Mouse (Mus musculus) testis, postnatal 14 days (tissue): ENCODE measurements around the gene Gpr50.
A peak's percentile ranks its signal among the peaks of the same experiment; 100 is the strongest.

Experiments
- DNase-seq: peaks from one replicate; pipeline ENCODE4 v3.0.0; 2021; ENCODE audit warnings: low spot score

The Gpr50 gene

DNA sequence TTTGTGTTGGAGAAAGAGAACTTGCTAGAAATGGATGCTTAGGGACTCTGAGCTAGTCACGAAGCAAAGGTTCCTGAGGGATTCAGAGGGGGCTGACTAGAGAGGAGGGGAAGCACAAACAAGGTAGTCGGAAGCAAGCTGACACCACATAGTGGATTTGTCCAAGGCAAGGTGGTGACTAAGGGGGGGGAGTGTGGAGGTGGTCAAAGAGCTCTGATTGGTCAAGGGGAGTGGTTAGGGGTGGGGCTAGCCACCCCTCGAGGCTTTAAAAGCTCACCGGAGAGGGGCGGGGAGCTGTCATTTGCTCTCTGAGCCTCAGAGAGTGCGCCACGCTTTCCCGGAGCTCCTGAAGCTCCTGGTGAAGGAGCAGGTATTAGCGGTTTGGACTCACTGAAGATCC lies at the start of gene Gpr50:
Gene Gpr50 (plus strand): TSS at position 294 of the 400 bp plus-strand sequence.
- peak; percentile 11 for DNase-seq

DNA sequence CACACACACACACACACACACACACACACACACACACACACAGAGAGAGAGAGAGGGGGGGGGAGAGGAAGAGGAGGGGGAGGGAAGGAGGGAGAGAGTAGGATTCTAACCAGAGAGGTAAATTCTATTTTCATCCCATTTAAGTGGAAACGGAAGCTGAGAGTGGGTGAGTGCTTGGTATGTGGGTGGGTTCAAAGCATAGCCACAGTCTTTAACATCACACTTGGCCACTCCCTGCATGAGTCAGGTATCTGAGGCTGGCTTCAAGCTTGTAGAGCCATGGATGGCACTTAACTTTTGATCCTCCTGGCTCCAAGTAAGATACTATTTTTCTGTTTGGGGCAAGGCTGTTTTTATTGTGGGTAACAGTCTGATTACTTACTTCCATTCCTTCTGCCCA lies 41.2 kb upstream of the Gpr50 start:
- DNase-seq = no peak

DNA sequence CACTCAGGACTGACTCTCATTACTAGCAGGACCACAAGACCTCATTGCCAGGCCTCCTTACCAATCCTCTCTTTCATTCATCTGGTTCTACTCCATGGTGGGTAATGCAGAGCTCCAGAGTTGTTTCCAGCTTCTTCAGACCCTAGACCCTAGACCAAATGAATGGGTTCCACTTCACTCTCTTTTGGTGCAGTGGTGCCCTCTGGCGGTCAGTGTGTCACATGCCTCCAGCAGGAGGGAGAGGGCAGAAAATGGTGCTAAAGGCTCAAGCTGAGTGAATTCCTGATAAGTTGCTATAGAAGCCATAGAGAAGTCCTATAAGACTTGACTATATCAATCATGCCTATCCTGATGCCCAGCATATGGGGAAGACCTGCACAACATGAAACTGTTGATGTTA lies 39.6 kb upstream of the Gpr50 start:
- no peak for DNase-seq

DNA sequence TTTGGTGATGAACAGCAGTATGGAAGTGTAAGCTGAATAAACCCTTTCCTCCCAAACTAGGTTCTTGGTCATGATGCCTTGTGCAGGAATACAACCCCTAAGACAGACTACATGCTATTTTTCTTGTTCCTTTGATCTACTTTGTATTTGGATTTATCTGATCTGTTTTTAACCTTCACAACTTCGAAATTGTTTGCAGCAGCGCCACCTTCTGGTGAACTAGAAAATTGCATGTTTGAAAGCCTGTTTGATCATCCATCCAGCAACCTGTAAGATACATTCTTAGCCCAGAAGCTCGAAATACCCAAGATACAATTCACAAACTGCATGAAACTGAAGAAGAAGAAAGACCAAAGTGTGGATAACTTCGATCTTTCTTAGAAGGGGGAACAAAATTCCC lies 35.2 kb upstream of the Gpr50 start:
- DNase-seq = no peak

DNA sequence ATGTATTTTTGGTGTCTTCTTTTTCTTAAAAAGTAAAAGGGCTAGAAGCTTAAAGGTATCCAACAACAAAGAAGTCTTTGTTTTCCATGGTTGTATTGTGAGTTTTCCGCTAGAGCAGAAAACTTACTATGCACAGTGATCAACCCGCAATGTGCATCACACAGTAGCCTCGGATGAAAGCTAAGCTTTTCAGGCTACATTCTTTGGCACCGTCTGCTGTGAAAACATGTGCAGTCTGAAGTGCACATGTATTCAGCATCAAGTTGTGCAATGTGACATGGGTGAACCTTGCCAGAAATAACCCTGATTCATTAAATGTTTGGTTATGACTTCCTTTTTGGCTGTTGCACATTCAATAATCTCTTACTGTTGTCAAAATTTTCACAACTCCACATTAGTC lies 32.8 kb upstream of the Gpr50 start:
- DNase-seq = no peak

DNA sequence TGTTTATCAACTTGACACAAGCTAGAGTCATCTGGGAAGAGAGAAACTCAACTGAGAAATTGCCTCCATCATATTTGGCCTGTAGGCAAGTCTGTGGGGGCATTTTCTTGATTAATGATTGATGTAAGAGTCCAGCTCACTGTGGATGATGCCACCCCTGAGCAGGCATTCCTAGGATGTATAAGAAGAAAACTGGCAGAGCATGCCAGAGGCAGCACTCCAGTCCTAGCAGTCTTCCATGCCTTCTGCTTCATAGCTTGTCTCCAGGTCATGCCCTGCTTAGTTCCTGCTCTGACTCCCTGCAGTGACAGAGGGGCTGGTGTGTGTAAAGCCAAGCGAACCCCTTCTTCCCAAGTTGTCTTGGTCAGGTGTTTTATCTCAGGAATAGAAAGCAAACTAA lies 32.3 kb upstream of the Gpr50 start:
- no peak for DNase-seq

DNA sequence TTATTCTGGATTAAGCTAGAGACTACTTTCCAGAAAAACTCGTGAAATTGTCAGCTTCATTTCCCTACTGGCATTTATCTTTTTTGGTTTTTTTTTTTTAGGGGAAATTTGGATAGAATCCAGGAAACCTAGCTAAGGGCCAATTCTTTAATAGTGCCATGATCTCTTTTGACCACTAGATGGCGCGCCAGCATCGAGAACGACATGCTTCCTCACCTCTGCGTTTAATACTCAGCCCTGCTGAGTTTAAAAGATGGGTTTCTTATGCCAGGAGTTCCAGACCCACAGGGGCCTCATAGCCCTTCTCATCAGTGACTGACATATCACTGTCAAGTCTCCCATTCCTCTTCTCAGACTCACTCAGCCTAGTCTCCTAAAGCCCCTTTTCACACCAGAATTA lies 15.5 kb upstream of the Gpr50 start:
- peak; percentile 19 for DNase-seq

DNA sequence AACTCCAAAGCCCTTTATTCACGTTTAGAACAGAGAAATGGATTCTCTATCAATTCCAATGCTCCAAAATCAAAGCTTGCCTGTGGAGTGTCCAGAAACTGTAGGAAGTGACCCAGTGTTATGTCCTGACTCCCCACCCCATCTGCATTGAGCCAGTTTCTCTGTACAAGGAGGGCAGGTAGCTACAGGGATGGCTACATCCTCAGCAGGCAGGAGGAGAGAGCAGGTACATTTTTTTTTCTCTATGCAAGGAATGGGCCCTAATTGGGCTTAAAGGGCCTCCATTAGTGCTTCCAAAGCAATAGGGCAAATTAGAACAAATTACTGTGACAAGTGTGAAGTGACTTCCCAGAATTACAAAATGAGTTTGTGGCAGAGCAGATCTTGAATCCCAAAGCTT lies 15.0 kb upstream of the Gpr50 start:
- no peak for DNase-seq

DNA sequence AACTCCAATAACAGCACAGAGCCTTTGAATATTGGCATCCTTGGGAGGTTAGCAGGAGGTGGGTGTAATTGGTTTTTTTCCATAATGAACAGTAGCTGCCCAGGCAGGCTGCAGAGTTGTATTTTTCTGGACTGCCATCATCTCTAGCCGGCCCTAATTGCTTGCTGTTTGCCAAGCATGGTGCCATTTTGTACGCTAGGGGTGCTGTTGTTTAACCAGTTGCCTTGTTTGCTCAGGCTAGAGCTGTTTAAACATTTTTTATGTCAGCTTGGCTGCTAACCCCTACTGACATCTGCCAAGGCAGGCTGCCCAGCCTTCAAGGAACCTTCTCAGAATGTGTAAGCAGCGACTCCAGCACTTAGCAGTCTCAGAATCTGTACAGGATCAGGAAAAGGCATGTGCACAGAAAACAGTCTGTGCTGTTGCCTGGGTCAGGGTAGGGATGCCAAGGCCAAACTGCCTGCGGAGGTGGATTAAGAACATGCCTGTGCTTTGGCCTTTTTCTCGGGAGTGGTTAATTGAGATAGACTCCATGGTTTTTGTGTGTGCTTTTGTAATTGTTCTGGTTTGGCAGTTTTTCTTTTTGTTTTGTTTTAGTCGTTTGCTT lies 14.5 kb upstream of the Gpr50 start:
- DNase-seq = peak; percentile 3

DNA sequence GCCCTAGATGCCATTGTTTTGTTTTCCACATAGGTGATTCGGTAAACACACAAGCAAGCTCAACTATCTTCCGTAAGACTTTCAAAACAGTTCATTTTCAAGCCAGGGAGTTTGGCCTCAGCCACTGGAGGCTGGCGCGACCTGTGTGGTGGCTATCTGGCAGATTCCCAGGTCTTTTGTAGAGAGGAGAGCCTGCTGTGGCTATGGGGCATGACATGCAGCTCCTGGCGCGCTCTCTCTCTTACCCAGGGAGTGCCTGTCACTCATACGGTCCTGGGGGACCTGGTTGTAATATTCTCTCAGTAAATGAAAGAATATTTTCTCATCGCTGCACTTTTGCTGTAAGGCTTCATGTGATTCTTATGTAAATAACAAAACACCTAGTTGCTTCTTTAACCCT lies 13.5 kb upstream of the Gpr50 start:
- DNase-seq = no peak

DNA sequence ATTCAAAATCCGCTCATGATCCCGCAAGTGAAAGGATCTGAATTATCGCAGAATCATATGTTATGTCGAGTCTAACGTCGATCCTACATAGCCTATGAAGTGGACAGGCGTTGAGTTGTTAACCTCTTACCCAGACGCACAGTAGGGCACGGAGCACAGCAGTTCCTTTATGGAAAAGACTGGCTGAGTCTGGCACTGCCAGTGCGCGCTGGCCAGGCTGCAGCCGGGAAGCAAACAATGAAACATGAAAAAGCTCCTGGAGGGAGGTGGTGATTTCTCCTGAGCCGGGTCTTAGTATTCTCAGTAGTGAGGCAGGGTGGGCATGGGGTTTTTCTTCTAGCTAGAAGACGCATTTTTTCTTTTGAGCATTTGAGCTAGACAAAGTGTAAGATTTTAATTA lies 1.7 kb upstream of the Gpr50 start:
- DNase-seq = no peak

DNA sequence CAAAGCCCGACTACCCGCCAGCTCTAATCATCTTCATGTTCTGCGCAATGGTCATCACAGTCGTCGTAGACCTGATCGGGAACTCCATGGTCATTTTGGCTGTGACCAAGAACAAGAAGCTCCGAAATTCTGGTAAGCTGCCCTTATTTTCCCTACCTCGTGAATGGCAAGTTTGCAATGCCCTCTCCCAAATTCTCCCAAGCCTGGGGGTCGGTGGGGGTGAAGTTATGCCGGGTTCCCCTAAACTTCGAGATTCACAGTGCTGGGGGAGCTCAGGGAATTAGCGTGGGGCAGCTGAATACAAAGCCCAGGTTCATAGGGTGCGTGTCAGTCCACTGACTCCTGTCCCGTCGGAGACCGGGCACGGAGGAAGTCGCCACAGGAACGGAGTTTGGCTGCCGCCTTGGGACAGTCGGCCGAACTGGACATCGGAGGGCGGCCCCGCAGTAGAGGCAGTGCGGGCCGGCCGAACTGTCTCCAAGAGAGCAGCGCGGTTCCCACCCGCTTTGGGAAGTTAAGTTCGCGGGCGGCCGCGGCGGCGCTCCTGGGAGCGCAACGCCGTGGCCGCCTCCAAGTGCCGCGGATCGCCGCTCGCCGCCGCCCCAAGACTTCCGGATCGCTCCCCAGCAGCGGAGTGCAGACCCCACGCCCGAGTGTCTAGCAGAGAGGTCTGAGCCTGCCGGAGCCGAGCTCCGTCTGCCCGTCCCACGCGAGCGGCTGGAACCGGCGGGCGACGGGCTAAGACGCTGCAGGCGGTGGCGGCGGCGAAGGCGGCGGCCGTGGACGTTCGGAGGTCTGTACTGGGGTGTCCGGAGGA lies 612 bp downstream of the Gpr50 start:
- DNase-seq = peak; percentile 6

DNA sequence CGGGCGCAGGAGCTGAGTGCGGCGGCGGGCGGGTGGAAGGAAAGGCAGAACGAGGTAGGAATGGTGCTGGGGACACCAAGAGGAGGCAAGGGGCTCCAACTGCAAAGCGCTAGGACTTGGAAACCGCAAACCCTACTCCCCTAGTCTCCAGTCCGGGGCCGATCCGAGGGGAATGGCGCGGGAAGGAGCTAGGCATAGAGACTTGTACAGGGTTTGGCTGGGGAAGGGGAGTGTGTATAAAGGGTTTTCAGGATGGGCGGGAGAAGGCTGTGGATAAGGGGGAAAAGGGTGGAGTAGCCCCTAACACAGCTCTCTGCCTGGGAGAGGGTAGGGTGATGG lies 1.2 kb downstream of the Gpr50 start:
- DNase-seq = no peak

DNA sequence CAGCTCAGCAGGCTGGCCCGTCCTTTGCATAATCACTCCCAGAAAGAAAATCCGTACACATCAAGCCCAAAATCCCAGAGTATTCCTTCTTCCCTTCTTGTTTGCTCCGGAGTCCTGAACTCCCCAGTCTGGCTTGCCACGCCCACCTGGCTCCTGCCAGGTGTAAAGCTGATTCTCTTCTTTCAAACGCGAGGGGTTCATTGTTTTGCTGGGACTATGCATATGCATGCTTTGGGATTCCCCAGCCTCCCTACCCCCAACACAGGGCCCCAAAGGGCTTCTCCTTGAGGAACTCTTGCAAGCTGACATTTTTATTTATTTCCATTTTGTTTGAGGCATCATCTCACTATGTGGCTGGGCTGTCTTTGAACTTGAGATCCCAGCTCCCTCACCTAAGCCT lies 6.8 kb downstream of the Gpr50 start:
- DNase-seq = no peak

DNA sequence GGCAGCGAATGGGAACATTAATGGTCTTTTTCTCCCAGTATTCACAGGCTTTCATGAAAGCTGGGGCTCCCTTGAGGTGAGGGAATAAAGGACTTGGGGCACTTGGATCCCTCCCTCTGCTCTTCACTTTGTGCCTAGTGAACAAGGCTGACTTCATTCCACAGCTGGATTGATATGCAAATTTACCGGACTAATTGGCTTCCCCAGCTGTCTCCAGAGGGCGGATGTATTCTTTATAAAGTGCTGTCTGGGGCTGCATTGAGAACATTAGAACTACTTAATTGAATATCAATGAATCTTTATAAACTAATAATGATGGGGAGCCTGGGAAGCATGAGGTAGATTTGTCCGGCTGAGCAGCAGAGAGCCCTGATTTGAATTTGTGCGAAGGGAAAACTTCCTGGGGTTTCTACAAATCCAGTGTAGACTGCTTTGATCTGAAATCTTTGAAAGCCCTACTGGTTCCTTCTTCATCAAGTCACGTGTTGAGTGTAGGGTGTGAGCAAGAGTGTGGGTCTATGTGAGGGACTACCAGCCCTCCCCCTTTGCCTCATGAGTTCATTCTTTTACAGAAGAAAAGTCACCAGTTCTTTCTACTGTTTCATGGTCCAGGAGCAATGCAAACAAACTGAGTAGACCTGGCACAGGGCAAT lies 37.5 kb downstream of the Gpr50 start:
- no peak for DNase-seq
